Mouse (Mus musculus) forebrain, postnatal 0 days (tissue): ENCODE data around the gene Neurl1a. TPM values are rescaled to one million over a fixed set of nuclear protein-coding genes. Genes with fewer than 3 reads are reported as not detected.
A peak's percentile ranks its signal among the peaks of the same experiment; 100 is the strongest.

Source experiments
- ATAC-seq: fragments of 200-750 bp; cut with Nextera tagmentation; 2 replicates; pipeline ENCODE4 v1.8.0; 2017; ENCODE audit warnings: mild to moderate bottlenecking, moderate library complexity
- DNase-seq: peaks from one replicate; pipeline ENCODE4 v3.0.0-alpha.2; 2015
- H3K27ac ChIP-seq: fragments of 300-500 bp; sonication (generic); 2 replicates; pipeline ENCODE4 v1.5.1; 2014; ENCODE audit warnings: low read depth, mild to moderate bottlenecking, antibody characterized with exemption, low read length, moderate library complexity, mixed read lengths
- H3K27me3 ChIP-seq: fragments of 300-500 bp; sonication (generic); 2 replicates; pipeline ENCODE4 v1.6.1; 2014; ENCODE audit warnings: mild to moderate bottlenecking, low read length, mixed read lengths; ENCODE audit not compliant: insufficient read depth
- H3K36me3 ChIP-seq: fragments of 300-500 bp; sonication (generic); 2 replicates; pipeline ENCODE4 v1.6.1; 2014; ENCODE audit warnings: mild to moderate bottlenecking, moderate library complexity; ENCODE audit not compliant: insufficient read depth
- H3K4me1 ChIP-seq: fragments of 300-500 bp; sonication (generic); 2 replicates; pipeline ENCODE4 v1.6.1; 2014; ENCODE audit warnings: antibody characterized with exemption; ENCODE audit not compliant: insufficient read depth
- H3K4me2 ChIP-seq: fragments of 300-500 bp; sonication (generic); 2 replicates; pipeline ENCODE4 v1.6.1; 2014; ENCODE audit warnings: low read depth, mild to moderate bottlenecking, moderate library complexity
- H3K4me3 ChIP-seq: fragments of 300-500 bp; sonication (generic); 2 replicates; pipeline ENCODE4 v1.5.1; 2014; ENCODE audit warnings: low read depth, low read length, mixed read lengths
- H3K9ac ChIP-seq: fragments of 300-500 bp; sonication (generic); 2 replicates; pipeline ENCODE4 v1.6.1; 2014; ENCODE audit warnings: mild to moderate bottlenecking
- H3K9me3 ChIP-seq: fragments of 300-500 bp; sonication (generic); 2 replicates; pipeline ENCODE4 v1.6.1; 2016; ENCODE audit warnings: low read length
- CTCF ChIP-seq: sonication (generic); IDR thresholded peaks from 2 replicates; pipeline ENCODE4 v1.5.1; 2016; ENCODE audit warnings: antibody characterized with exemption, control low read depth, low read depth
- WGBS: fragments of 180-500 bp; shearing (Covaris S2); extraction: QIAGEN DNeasy Blood & Tissue Kit; methylation state at CpG from one replicate; pipeline ENCODE4 v1.1.7; 2014; 5-methylcytosine and 5-hydroxymethylcytosine counted together
- polyA plus RNA-seq: library from polyadenylated mRNA; unstranded; fragments of >200 nt; fragmentation: Nextera tagmentation; extraction: Ambion mirVana; gene quantifications from 2 replicates; pipeline ENCODE4 v1.2.1, GENCODE M21; 2015
- total RNA-seq: library from RNA; depleted of rRNA; stranded (reverse); fragments of >200 nt; gene quantifications from 2 replicates; pipeline ENCODE4 v1.2.3, GENCODE M21; 2014

Neurl1a gene
- total and polyA plus RNA-seq, 2 experiments from 2014 or later = 15.7 to 52.1 TPM

DNA sequence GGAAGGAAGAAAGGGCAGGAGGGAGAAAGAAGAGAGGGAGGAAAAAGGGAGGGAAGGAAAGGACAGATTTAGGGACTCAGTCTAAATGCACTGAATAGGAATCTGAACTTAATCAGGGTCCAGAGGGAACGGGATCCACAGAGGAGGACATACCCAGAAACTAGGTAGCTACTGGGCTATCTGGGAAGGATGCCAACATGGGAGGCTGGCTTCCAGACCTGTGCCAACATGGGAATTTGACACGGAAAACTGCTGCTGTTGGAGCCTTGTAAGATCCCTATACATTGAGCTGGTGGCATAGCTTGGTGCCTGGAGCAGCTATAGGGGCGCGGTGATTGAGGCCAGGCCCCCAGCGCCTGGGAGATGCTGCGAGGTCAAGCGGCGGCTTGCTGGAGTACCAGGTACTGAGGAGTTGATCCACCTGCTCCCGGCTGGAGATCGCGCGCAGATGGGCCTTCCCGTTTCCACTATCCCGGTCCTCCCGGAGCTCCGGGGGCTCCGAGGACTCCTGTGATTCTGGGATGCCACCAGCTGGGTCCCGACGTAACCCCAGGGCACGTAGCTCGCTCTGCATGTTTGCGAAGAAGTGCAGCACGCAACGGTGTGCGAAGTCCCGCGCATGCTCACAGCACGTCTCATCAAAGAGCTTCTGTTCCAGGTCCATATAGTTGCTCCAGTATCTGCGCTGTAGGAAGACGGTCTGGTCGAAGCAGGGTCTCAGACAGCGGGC, 27.1 kb upstream of the Neurl1a start:
- Histone ChIP-seq H3K27ac (peak overlapping the region; percentile 21), H3K36me3 (no peaks in the 10 kb centered on the region), H3K4me3 (peak overlapping the region; percentile 30), H3K27me3 (no peaks in the 10 kb centered on the region), H3K4me2 (peak overlapping the region; percentile 53), H3K9ac (peak overlapping the region; percentile 43), H3K4me1 (no peaks in the 10 kb centered on the region), H3K9me3 (no peaks in the 10 kb centered on the region)
- TF ChIP-seq CTCF = no peak
- peak; percentile 80 for DNase-seq
- WGBS = 19% methylated on average over 32 of the region's 32 CpGs
- ATAC-seq = peak; percentile 92

DNA sequence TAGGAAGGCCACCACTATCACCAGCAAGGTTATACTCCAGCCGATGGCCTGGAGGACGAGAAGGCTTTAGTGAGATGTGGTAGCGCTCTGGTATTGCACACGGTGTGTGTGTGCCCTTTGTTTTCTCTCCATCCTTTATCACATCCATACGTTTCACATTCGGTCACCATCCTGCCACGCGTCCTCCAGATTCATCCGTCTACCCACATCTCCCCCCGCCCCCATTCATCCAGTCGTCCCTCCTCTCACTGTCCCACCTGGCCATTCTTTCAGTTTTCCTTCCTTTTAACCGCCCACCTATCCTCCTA, 26.6 kb upstream of the Neurl1a start:
- H3K36me3 ChIP-seq = no peaks in the 10 kb centered on the region
- DNase-seq = no peak
- H3K4me2 ChIP-seq = peak overlapping the region; percentile 53
- H3K9me3 ChIP-seq = no peaks in the 10 kb centered on the region
- no peaks in the 10 kb centered on the region for H3K4me1 ChIP-seq
- WGBS = 59% methylated on average over 12 of the region's 12 CpGs
- H3K27ac ChIP-seq = peak overlapping the region; percentile 2; the same call in 1 of the 2 replicates
- H3K4me3 ChIP-seq = peak overlapping the region; percentile 30
- 0 out of 2 replicates have a peak overlapping the region, but pooled peaks have one; percentile 43 for H3K9ac ChIP-seq
- peak; percentile 65 for ATAC-seq
- no peaks in the 10 kb centered on the region for H3K27me3 ChIP-seq
- no peak for TF ChIP-seq CTCF

DNA sequence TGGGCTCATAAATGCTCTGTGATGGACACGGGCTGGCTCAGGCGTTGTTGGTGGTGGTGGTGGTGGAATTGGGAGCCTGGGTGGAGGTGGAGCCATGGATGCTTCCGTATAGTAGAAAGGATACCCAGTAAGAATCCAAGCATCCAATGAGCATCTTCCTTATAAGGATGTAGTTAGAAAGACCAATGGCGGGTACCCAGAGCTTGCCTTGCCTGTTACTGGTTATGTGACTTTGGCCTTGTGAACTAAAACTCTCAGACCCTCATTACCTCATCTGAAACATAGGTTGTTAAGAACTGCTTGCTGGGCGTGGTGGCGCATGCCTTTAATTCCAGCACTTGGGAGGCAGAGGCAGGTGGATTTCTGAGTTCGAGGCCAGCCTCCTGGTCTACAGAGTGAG, 24.9 kb upstream of the Neurl1a start:
- H3K4me3 ChIP-seq = no peak overlapping the region
- H3K4me2 ChIP-seq = no peak overlapping the region
- 93% methylated on average over 7 of the region's 7 CpGs for WGBS
- no peak overlapping the region for H3K9ac ChIP-seq
- no peak for ATAC-seq
- H3K27me3 ChIP-seq = no peaks in the 10 kb centered on the region
- H3K4me1 ChIP-seq = no peaks in the 10 kb centered on the region
- no peak for DNase-seq
- H3K9me3 ChIP-seq = no peaks in the 10 kb centered on the region
- H3K27ac ChIP-seq = no peak overlapping the region
- no peaks in the 10 kb centered on the region for H3K36me3 ChIP-seq
- no peak for TF ChIP-seq CTCF

DNA sequence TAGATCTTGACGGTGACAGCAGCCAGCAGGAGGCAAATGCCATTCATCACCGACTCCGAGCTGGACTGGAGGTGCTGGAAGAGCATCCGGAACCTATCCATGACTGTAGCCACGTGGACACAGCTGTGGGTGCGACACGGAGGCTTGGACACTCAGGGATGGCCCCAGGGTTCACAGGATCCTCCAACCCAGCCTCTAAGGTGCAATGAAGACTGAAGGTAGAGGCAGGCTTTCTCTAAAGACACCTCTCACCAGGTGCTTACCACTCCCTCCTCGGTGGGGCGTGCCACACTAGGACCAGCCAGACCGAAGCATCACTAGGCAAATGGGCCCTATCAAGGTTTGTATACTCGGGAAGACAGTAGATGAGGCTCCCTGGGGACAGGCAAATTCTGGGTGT, 21.0 kb upstream of the Neurl1a start, which contains the start of gene Calhm3:
TSS of gene Calhm3 (minus strand) at position 101 of the 400 bp plus-strand sequence.
- Histone ChIP-seq H3K27ac (no peak within 1 kb of the TSS), H3K4me2 (no peak within 1 kb of the TSS), H3K27me3 (no peaks in the 10 kb centered on the region), H3K9ac (no peak within 1 kb of the TSS), H3K9me3 (no peaks in the 10 kb centered on the region), H3K4me3 (no peak within 1 kb of the TSS), H3K36me3 (no peaks in the 10 kb centered on the region), H3K4me1 (no peaks in the 10 kb centered on the region)
- no peak for TF ChIP-seq CTCF
- ATAC-seq (no peak), DNase-seq (no peak)
- WGBS = 84% methylated on average over 11 of the region's 11 CpGs

DNA sequence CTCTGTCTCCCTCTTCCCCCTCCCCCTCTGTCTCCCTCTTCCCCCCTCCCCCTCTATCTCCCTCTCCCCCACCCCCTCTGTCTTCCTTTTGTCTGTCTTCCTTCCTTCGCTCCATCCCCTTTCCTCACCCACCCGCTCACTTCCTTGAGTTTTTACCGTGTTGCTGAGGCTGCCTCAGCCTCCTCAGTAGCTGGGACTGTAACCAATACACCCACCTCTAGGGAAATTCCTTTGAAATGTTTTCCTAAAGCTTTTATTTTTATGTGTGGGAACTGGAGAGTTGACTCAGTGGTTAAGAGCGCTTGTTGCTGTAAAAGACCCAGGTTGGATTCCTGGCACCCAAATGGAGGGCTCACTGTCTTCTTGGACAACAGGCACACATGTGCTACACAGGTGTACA, 17.0 kb upstream of the Neurl1a start:
- H3K36me3 ChIP-seq = no peaks in the 10 kb centered on the region
- H3K9me3 ChIP-seq = no peaks in the 10 kb centered on the region
- ATAC-seq = no peak
- H3K4me3 ChIP-seq = no peak overlapping the region
- H3K27me3 ChIP-seq = no peaks in the 10 kb centered on the region
- no peak for TF ChIP-seq CTCF
- no peak for DNase-seq
- no peak overlapping the region for H3K9ac ChIP-seq
- WGBS = 54% methylated on average over 4 of the region's 4 CpGs
- no peak overlapping the region for H3K4me2 ChIP-seq
- no peak overlapping the region for H3K27ac ChIP-seq
- no peaks in the 10 kb centered on the region for H3K4me1 ChIP-seq

DNA sequence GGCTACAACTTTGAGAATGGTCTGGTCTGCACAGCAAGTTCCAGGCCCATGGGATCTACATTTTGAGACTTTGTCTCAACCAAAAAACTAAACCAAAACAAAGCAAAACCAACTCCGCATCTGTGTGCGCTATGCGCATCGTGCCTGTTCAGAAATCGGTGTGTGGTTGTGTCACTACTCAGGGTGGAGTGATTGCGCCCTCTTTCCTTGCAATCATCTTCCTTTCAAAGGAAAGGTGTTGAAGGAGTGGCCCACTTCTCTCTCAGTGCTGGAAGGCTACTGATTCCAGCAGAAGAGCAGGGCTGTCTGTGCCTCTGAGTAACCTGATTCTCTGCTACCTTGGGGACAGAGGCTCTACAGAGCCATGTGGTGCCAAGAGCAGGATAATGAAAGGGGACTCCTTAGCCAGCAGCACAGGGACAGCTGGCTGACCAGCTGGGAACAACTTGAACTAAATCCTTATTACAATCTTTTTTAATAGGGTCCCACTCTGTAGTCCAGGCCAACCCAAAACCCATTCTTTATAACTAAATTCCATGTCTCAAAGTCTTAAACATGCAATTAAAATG, 15.4 kb upstream of the Neurl1a start:
- DNase-seq = no peak
- H3K27me3 ChIP-seq = peaks cover 5% of the 10 kb centered on the region; the same call in 1 of the 2 replicates
- no peaks in the 10 kb centered on the region for H3K9me3 ChIP-seq
- no peak overlapping the region for H3K9ac ChIP-seq
- no peak for ATAC-seq
- 97% methylated on average over 6 of the region's 6 CpGs for WGBS
- no peak overlapping the region for H3K4me3 ChIP-seq
- no peak overlapping the region for H3K4me2 ChIP-seq
- no peak overlapping the region for H3K27ac ChIP-seq
- no peaks in the 10 kb centered on the region for H3K36me3 ChIP-seq
- no peaks in the 10 kb centered on the region for H3K4me1 ChIP-seq
- TF ChIP-seq CTCF = no peak

DNA sequence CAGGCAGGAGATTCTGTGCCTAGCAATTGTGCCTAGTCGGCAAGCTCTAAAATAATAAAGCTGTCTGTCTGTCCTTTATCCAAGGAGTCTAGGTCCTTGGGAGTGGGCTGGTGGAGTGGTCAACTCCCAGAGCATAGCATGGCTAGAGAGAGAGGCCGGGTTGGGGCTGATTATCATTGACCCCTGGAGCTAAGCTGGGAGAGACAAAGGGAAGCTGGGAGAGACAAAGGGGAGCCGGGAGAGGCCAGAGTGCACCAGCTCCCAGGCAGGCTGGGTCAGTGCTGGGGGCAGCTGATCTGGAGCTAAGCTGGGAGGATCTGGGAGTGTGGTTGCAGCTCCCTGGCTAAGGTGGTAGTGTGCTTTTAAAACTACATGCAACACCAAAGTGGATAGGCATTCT, 11.9 kb upstream of the Neurl1a start:
- no peak for DNase-seq
- H3K9me3 ChIP-seq = no peaks in the 10 kb centered on the region
- no peak overlapping the region for H3K9ac ChIP-seq
- no peak for TF ChIP-seq CTCF
- H3K27ac ChIP-seq = no peak overlapping the region
- no peak for ATAC-seq
- peaks cover 5% of the 10 kb centered on the region; the same call in 1 of the 2 replicates for H3K27me3 ChIP-seq
- no peak overlapping the region for H3K4me2 ChIP-seq
- H3K36me3 ChIP-seq = no peaks in the 10 kb centered on the region
- 17% methylated on average over 3 of the region's 3 CpGs for WGBS
- H3K4me1 ChIP-seq = no peaks in the 10 kb centered on the region
- H3K4me3 ChIP-seq = no peak overlapping the region
